Mouse (Mus musculus) spleen, adult 2 months (tissue): ENCODE measurements around the gene Slc34a2.

Experiments used
- CTCF ChIP-seq: fragments of 200-500 bp; IDR thresholded peaks from 2 replicates; pipeline ENCODE4 v1.5.1; 2011; ENCODE audit warnings: mild to moderate bottlenecking, inconsistent platforms; ENCODE audit not compliant: insufficient read depth, insufficient read length, insufficient replicate concordance; ENCODE audit errors: extremely low read depth
- POLR2A ChIP-seq: fragments of 200-500 bp; IDR thresholded peaks from 2 replicates; pipeline ENCODE4 v1.6.1; 2011; ENCODE audit warnings: low read depth, low read length, inconsistent platforms

DNA sequence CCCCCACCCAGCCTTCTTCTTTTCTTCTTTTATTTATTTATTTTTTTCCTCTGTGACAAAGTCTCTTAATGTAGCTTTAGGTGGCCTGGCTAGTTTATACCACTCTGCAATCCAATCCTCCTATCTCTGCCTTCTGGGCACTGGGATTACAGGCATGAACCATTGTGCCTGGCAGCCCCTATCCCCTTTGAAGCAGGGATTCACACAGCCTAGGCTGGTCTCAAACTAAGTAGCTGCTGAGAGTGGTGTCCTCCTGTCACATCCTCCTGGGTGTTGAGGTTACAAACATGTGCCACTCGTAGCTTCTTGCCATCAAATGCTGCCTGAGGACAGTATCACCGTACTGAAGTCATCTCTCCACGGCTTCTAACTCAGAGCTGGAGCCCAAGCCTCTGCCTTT is 41.7 kb upstream of the Slc34a2 start:
- TF ChIP-seq CTCF = no peak
- no peak for TF ChIP-seq POLR2A
